Mouse (Mus musculus): ENCODE results near the gene Grasp.

DNA sequence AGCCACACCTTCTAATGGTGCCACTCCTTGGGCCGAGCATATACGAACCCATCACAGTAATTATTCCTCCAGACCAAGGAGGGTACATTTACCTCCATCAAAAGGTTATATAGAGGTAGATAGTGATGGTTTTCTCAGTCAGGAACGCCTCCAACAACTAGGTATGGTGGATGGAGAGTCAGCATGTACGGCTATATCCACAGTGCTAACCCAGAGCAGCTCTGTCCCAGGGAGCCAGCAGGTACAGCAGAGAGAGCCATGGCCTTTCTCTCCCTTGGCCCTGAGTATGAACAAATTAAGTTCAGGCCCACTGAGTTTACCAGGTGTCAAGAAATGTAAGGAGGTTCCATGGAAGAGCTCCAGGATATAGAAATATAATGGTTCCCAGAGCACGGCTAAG, 27.9 kb downstream of the Grasp start:
- TF ChIP-seq GABPA (IDR thresholded peaks at IDR 0.05; ENCODE audit: insufficient replicate concordance, low read depth, low read length) = no peak
- no peak for TF ChIP-seq UBTF (IDR thresholded peaks at IDR 0.05; ENCODE audit: low read depth, low read length)
- TF ChIP-seq NELFE (IDR thresholded peaks at IDR 0.05; ENCODE audit: low read depth, low read length) = no peak
- TF ChIP-seq POLR2A (IDR thresholded peaks at IDR 0.05; ENCODE audit: low read depth, low read length) = no peak
- TF ChIP-seq HCFC1 (IDR thresholded peaks at IDR 0.05; ENCODE audit: low read depth, low read length) = no peak
- TF ChIP-seq EP300 (IDR thresholded peaks at IDR 0.05; ENCODE audit: low read length) = no peak
- no peak for TF ChIP-seq CHD1 (IDR thresholded peaks at IDR 0.05; ENCODE audit: low read depth, low read length)
- TF ChIP-seq ZC3H11A (IDR thresholded peaks at IDR 0.05; ENCODE audit: low read depth, low read length) = no peak
- TF ChIP-seq TBP (conservative IDR thresholded peaks at IDR 0.05; ENCODE audit: low read depth, low read length) = no peak
- no peak for TF ChIP-seq MEF2A (IDR thresholded peaks at IDR 0.05; ENCODE audit: borderline replicate concordance, low read depth, low read length)
- TF ChIP-seq E2F4 (IDR thresholded peaks at IDR 0.05; ENCODE audit: insufficient replicate concordance, low read depth, low read length) = no peak
- no peak for TF ChIP-seq CTCF (conservative IDR thresholded peaks at IDR 0.05 in 1 of 2, IDR thresholded peaks at IDR 0.05 in 1 of 2; ENCODE audit: low read depth in 2 of 2, low read length in 2 of 2)
- TF ChIP-seq POLR2AphosphoS2 (IDR thresholded peaks at IDR 0.05; ENCODE audit: low read depth, low read length) = no peak
- no peak for TF ChIP-seq USF1 (IDR thresholded peaks at IDR 0.05; ENCODE audit: low read depth, low read length)
